Mouse (Mus musculus): ENCODE results near the gene Chd1. TPM values are rescaled to one million over a fixed set of nuclear protein-coding genes. Genes with fewer than 3 reads are reported as not detected.

Gene Chd1
- polyA plus RNA-seq, 1 experiment from 2014 or later: 21.2 TPM

- H3K4me2 ChIP-seq (ENCODE audit: low read length): no peak overlapping the region
- no peaks in the 10 kb centered on the region for H3K27me3 ChIP-seq (ENCODE audit: control insufficient read depth, insufficient read depth, low read length)
- no peaks in the 10 kb centered on the region for H3K4me1 ChIP-seq (ENCODE audit: control insufficient read depth in 2 of 2, insufficient read depth in 2 of 2, low read length in 2 of 2)
- H3K9me3 ChIP-seq (ENCODE audit: control insufficient read depth, low read length): no peaks in the 10 kb centered on the region
- H3K36me3 ChIP-seq (ENCODE audit: control insufficient read depth, insufficient read depth, low read length): no peaks in the 10 kb centered on the region
- 50% methylated on average over 1 of the region's 1 CpGs for WGBS
- ATAC-seq (ENCODE audit: insufficient number of reproducible peaks, insufficient read depth, low FRiP score, low read depth): no peak
- no peak overlapping the region for H3K4me3 ChIP-seq (ENCODE audit: control insufficient read depth in 1 of 2, insufficient read depth in 1 of 2, low read depth in 1 of 2, low read length in 2 of 2)
- H3K27ac ChIP-seq (replicated peaks in 1 of 2; ENCODE audit: control insufficient read depth in 1 of 2, insufficient read depth in 1 of 2, low read depth in 2 of 2, low read length in 2 of 2): no peak overlapping the region
- no peak overlapping the region for H3K9ac ChIP-seq (ENCODE audit: low read length)
Measured at GRCm38 (mm10) chr17:15690304-15690703, 14.5 kb upstream of the Chd1 start.

- no peak overlapping the region for H3K9ac ChIP-seq (ENCODE audit: low read length)
- no peaks in the 10 kb centered on the region for H3K9me3 ChIP-seq (ENCODE audit: control insufficient read depth, low read length)
- H3K36me3 ChIP-seq (ENCODE audit: control insufficient read depth, insufficient read depth, low read length): no peaks in the 10 kb centered on the region
- no peak overlapping the region for H3K4me2 ChIP-seq (ENCODE audit: low read length)
- no peak overlapping the region for H3K4me3 ChIP-seq (ENCODE audit: control insufficient read depth in 1 of 2, insufficient read depth in 1 of 2, low read depth in 1 of 2, low read length in 2 of 2)
- H3K27me3 ChIP-seq (ENCODE audit: control insufficient read depth, insufficient read depth, low read length): no peaks in the 10 kb centered on the region
- no peak overlapping the region for H3K27ac ChIP-seq (replicated peaks in 1 of 2; ENCODE audit: control insufficient read depth in 1 of 2, insufficient read depth in 1 of 2, low read depth in 2 of 2, low read length in 2 of 2)
- ATAC-seq (ENCODE audit: insufficient number of reproducible peaks, insufficient read depth, low FRiP score, low read depth): no peak
- WGBS: 80% methylated on average over 2 of the region's 2 CpGs
- H3K4me1 ChIP-seq (ENCODE audit: control insufficient read depth in 2 of 2, insufficient read depth in 2 of 2, low read length in 2 of 2): no peaks in the 10 kb centered on the region
Measured at GRCm38 (mm10) chr17:15695566-15695965, 9.2 kb upstream of the Chd1 start.

DNA sequence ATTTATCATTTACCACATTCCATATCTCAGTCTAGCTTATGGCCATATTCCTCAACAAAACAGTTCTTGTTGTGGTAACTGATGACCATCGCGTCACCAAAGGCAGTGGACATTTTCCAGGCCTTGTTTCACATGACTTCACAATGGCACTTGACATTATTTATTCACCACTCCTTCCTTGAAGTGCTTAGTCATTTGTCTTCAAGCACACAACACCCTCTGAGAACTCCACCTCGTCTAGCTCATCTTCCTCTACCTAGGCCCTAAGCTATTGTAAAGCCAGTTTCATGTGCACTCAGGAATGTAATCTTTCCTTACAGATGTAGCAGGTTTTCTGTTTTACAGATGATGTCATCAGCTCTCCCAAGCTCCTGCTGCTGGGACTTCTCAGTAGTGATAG lies 5.8 kb upstream of the Chd1 start:
- Histone ChIP-seq H3K27ac (replicated peaks in 1 of 2; ENCODE audit: control insufficient read depth in 1 of 2, insufficient read depth in 1 of 2, low read depth in 2 of 2, low read length in 2 of 2) (no peak overlapping the region), H3K9me3 (ENCODE audit: control insufficient read depth, low read length) (no peaks in the 10 kb centered on the region), H3K4me3 (ENCODE audit: control insufficient read depth in 1 of 2, insufficient read depth in 1 of 2, low read depth in 1 of 2, low read length in 2 of 2) (no peak overlapping the region), H3K9ac (ENCODE audit: low read length) (no peak overlapping the region), H3K27me3 (ENCODE audit: control insufficient read depth, insufficient read depth, low read length) (no peaks in the 10 kb centered on the region), H3K36me3 (ENCODE audit: control insufficient read depth, insufficient read depth, low read length) (no peaks in the 10 kb centered on the region), H3K4me2 (ENCODE audit: low read length) (no peak overlapping the region), H3K4me1 (ENCODE audit: control insufficient read depth in 2 of 2, insufficient read depth in 2 of 2, low read length in 2 of 2) (peaks cover 0 to 2% of the 10 kb centered on the region in 2 experiments; a peak in 1 of 4 replicates)
- no peak for ATAC-seq (ENCODE audit: insufficient number of reproducible peaks, insufficient read depth, low FRiP score, low read depth)
- WGBS: 65% methylated on average over 3 of the region's 3 CpGs

GRCm38 (mm10) chr17:15701505-15701904 lies 3.3 kb upstream of the Chd1 start:
- H3K4me1 ChIP-seq (ENCODE audit: control insufficient read depth in 2 of 2, insufficient read depth in 2 of 2, low read length in 2 of 2): peaks cover 0 to 4% of the 10 kb centered on the region in 2 experiments; a peak in 2 of 4 replicates
- H3K9ac ChIP-seq (ENCODE audit: low read length): no peak overlapping the region
- no peaks in the 10 kb centered on the region for H3K9me3 ChIP-seq (ENCODE audit: control insufficient read depth, low read length)
- no peaks in the 10 kb centered on the region for H3K36me3 ChIP-seq (ENCODE audit: control insufficient read depth, insufficient read depth, low read length)
- H3K27ac ChIP-seq (replicated peaks in 1 of 2; ENCODE audit: control insufficient read depth in 1 of 2, insufficient read depth in 1 of 2, low read depth in 2 of 2, low read length in 2 of 2): no peak overlapping the region
- WGBS: 80% methylated on average over 5 of the region's 5 CpGs
- H3K4me3 ChIP-seq (ENCODE audit: control insufficient read depth in 1 of 2, insufficient read depth in 1 of 2, low read depth in 1 of 2, low read length in 2 of 2): no peak overlapping the region
- H3K4me2 ChIP-seq (ENCODE audit: low read length): no peak overlapping the region
- no peak for ATAC-seq (ENCODE audit: insufficient number of reproducible peaks, insufficient read depth, low FRiP score, low read depth)
- H3K27me3 ChIP-seq (ENCODE audit: control insufficient read depth, insufficient read depth, low read length): no peaks in the 10 kb centered on the region

DNA sequence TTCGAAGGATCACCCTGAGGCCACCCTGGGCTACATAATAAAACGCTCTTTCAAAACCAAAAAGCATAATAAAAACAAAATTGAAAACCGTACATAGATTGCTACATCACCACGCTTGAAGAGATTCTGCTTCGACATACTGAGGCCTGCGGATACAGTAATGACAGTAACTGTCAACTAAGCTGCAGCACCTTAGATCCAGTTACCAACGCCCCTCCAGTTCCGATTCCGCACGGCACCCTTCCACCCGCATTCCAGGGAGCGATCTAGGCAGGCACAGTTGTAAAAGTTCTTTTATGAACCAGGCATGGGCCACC lies 651 bp upstream of the Chd1 start:
- peak; percentile 20; the same call in 1 of the 2 replicates for ATAC-seq (ENCODE audit: insufficient number of reproducible peaks, insufficient read depth, low FRiP score, low read depth)
- H3K36me3 ChIP-seq (ENCODE audit: control insufficient read depth, insufficient read depth, low read length): peaks cover 20% of the 10 kb centered on the region
- H3K4me1 ChIP-seq (ENCODE audit: control insufficient read depth in 2 of 2, insufficient read depth in 2 of 2, low read length in 2 of 2): peaks cover 0 to 13% of the 10 kb centered on the region in 2 experiments; a peak in 3 of 4 replicates
- WGBS: 6% methylated on average over 12 of the region's 12 CpGs
- H3K27ac ChIP-seq (replicated peaks in 1 of 2; ENCODE audit: control insufficient read depth in 1 of 2, insufficient read depth in 1 of 2, low read depth in 2 of 2, low read length in 2 of 2): peak overlapping the region; percentile 85 to 95
- H3K9me3 ChIP-seq (ENCODE audit: control insufficient read depth, low read length): no peaks in the 10 kb centered on the region
- no peaks in the 10 kb centered on the region for H3K27me3 ChIP-seq (ENCODE audit: control insufficient read depth, insufficient read depth, low read length)
- peak overlapping the region; percentile 70 for H3K4me2 ChIP-seq (ENCODE audit: low read length)
- peak overlapping the region; percentile 91 for H3K9ac ChIP-seq (ENCODE audit: low read length)
- peak overlapping the region; percentile 87 to 92 for H3K4me3 ChIP-seq (ENCODE audit: control insufficient read depth in 1 of 2, insufficient read depth in 1 of 2, low read depth in 1 of 2, low read length in 2 of 2)

GRCm38 (mm10) chr17:15705303-15706284 lies 827 bp downstream of the Chd1 start:
- Histone ChIP-seq H3K27me3 (ENCODE audit: control insufficient read depth, insufficient read depth, low read length) (no peaks in the 10 kb centered on the region), H3K9me3 (ENCODE audit: control insufficient read depth, low read length) (no peaks in the 10 kb centered on the region), H3K4me3 (ENCODE audit: control insufficient read depth in 1 of 2, insufficient read depth in 1 of 2, low read depth in 1 of 2, low read length in 2 of 2) (peak overlapping the region; percentile 87 to 92), H3K27ac (replicated peaks in 1 of 2; ENCODE audit: control insufficient read depth in 1 of 2, insufficient read depth in 1 of 2, low read depth in 2 of 2, low read length in 2 of 2) (peak overlapping the region; percentile 79 to 95), H3K36me3 (ENCODE audit: control insufficient read depth, insufficient read depth, low read length) (peaks cover 29% of the 10 kb centered on the region), H3K9ac (ENCODE audit: low read length) (peak overlapping the region; percentile 91), H3K4me2 (ENCODE audit: low read length) (peak overlapping the region; percentile 79), H3K4me1 (ENCODE audit: control insufficient read depth in 2 of 2, insufficient read depth in 2 of 2, low read length in 2 of 2) (peaks cover 0 to 13% of the 10 kb centered on the region in 2 experiments; a peak in 3 of 4 replicates)
- under 1% methylated on average over 61 of the region's 89 CpGs for WGBS
- ATAC-seq (ENCODE audit: insufficient number of reproducible peaks, insufficient read depth, low FRiP score, low read depth): peak; percentile 58

GRCm38 (mm10) chr17:15714507-15714906 lies 9.7 kb downstream of the Chd1 start:
- no peak overlapping the region for H3K9ac ChIP-seq (ENCODE audit: low read length)
- no peaks in the 10 kb centered on the region for H3K27me3 ChIP-seq (ENCODE audit: control insufficient read depth, insufficient read depth, low read length)
- WGBS: 77% methylated on average over 4 of the region's 4 CpGs
- ATAC-seq (ENCODE audit: insufficient number of reproducible peaks, insufficient read depth, low FRiP score, low read depth): no peak
- no peak overlapping the region for H3K4me3 ChIP-seq (ENCODE audit: control insufficient read depth in 1 of 2, insufficient read depth in 1 of 2, low read depth in 1 of 2, low read length in 2 of 2)
- H3K4me2 ChIP-seq (ENCODE audit: low read length): no peak overlapping the region
- H3K4me1 ChIP-seq (ENCODE audit: control insufficient read depth in 2 of 2, insufficient read depth in 2 of 2, low read length in 2 of 2): no peaks in the 10 kb centered on the region
- peaks cover 23% of the 10 kb centered on the region for H3K36me3 ChIP-seq (ENCODE audit: control insufficient read depth, insufficient read depth, low read length)
- H3K27ac ChIP-seq (replicated peaks in 1 of 2; ENCODE audit: control insufficient read depth in 1 of 2, insufficient read depth in 1 of 2, low read depth in 2 of 2, low read length in 2 of 2): no peak overlapping the region
- no peaks in the 10 kb centered on the region for H3K9me3 ChIP-seq (ENCODE audit: control insufficient read depth, low read length)
